Mouse (Mus musculus) thymus, adult 2 months (tissue): ENCODE measurements at regions not wholly inside any gene's neighbourhood (a gene's known extent, or its start where the extent isn't known, plus 50 kb on each side); places are given as distances from the start of the nearest gene placed in this dataset.

Experiments
- CTCF ChIP-seq: fragments of 200-500 bp; IDR thresholded peaks from 2 replicates; pipeline ENCODE4 v1.5.1; 2012; ENCODE audit warnings: mild to moderate bottlenecking, control low read depth, low read length, moderate library complexity, borderline replicate concordance; ENCODE audit not compliant: control insufficient read depth, poor library complexity, insufficient read depth; ENCODE audit errors: extremely low read depth
- POLR2A ChIP-seq: fragments of 200-500 bp; IDR thresholded peaks from 2 replicates; pipeline ENCODE4 v1.6.1; 2012; ENCODE audit warnings: mild to moderate bottlenecking, low read length, control low read depth, moderate library complexity; ENCODE audit not compliant: control insufficient read depth, poor library complexity, insufficient read depth; ENCODE audit errors: extremely low read depth

DNA sequence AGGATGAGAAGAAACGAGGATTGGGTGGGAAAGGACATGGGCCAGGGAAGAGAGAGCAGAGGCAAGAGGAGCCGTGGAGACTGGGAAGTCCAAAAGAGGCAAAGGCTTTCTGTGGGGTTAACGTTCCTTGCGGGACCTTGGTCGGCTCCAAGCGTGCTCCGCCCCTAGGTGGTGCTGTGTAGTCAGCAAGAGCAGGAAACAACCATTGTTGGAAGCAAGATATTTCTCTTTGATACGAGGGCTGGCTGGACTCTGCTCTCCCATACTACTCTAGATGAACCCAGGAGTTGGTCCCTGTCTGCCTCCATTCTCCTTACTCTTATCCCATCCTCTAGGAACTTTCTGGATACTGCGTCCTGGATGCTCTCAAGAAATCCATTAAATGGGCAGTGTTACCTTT, 105.3 kb upstream of the Vangl1 start:
- no peak for TF ChIP-seq CTCF
- no peak for TF ChIP-seq POLR2A
